Mouse (Mus musculus) cortical plate, adult 2 months (tissue): Measurements from ENCODE around the gene Rack1.
"Not testable (repeated sequence)": the region's sequence is repeated elsewhere in the genome, so short reads cannot be mapped to it uniquely, and the experiment has no call there.

Source experiments
- CTCF ChIP-seq: fragments of 200-500 bp; IDR thresholded peaks from 2 replicates; pipeline ENCODE4 v1.5.1; 2011; ENCODE audit warnings: mild to moderate bottlenecking, control low read depth, low read length; ENCODE audit not compliant: insufficient read depth; ENCODE audit errors: extremely low read depth
- POLR2A ChIP-seq: fragments of 200-500 bp; IDR thresholded peaks from 2 replicates; pipeline ENCODE4 v1.6.1; 2011; ENCODE audit warnings: mild to moderate bottlenecking, low read length, control low read depth; ENCODE audit not compliant: insufficient read depth; ENCODE audit errors: extremely low read depth

- TF ChIP-seq CTCF, POLR2A: not testable (repeated sequence)
Observed at GRCm38 (mm10) chr11:48825979-48826751, 26.0 kb downstream of the Rack1 start, which contains the start of the genes Trim7 and Gm12184.
